Mouse (Mus musculus) CH12F3 (cell line): ENCODE results near the gene Rgs10.

Source experiments
- in situ Hi-C: fragments of 300-500 bp; cut with MboI; formaldehyde crosslinking; loops from 2 replicates; pipeline ENCODE4 v1.14.3; 2020; ENCODE audit warnings: low sequenced_read_pairs

Gene Rgs10

GRCm38 (mm10) chr7:128417930-128418779 is at the start of gene Rgs10:
Rgs10 (minus strand) TSS chr7:128418758.
- in situ Hi-C loops = no loop called here

- in situ Hi-C loops = no loop called here
These were observed 43.8 kb upstream of the Rgs10 start for GRCm38 (mm10) chr7:128462406-128462805.

GRCm38 (mm10) chr7:128461285-128462215 is 43.0 kb upstream of the Rgs10 start, which contains the start of gene Tial1:
Tial1 (minus strand) TSS chr7:128461717.
- in situ Hi-C loops = no loop called here

- in situ Hi-C loops = no loop called here
These were observed 42.3 kb upstream of the Rgs10 start for GRCm38 (mm10) chr7:128460865-128461228.

- in situ Hi-C loops = no loop called here
These were observed 41.7 kb upstream of the Rgs10 start for GRCm38 (mm10) chr7:128460131-128460864.

- in situ Hi-C loops = loop anchor here (10.0 kb wide), 1 partner anchor 235 kb away; no protein-coding TSS in a partner anchor
These were observed 41.2 kb upstream of the Rgs10 start for GRCm38 (mm10) chr7:128459791-128460130.

- in situ Hi-C loops = loop anchor here (10.0 kb wide), 1 partner anchor 237 kb away; no protein-coding TSS in a partner anchor
These were observed 39.5 kb upstream of the Rgs10 start for GRCm38 (mm10) chr7:128458011-128458410.

GRCm38 (mm10) chr7:128452731-128453130 is 34.2 kb upstream of the Rgs10 start:
- in situ Hi-C loops = loop anchor here (10.0 kb wide), 1 partner anchor 242 kb away; no protein-coding TSS in a partner anchor

GRCm38 (mm10) chr7:128440584-128440983 is 22.0 kb upstream of the Rgs10 start:
- in situ Hi-C loops = no loop called here

- in situ Hi-C loops = no loop called here
These were observed 20.7 kb upstream of the Rgs10 start for GRCm38 (mm10) chr7:128439251-128439650.

GRCm38 (mm10) chr7:128438131-128438530 is 19.6 kb upstream of the Rgs10 start:
- in situ Hi-C loops = no loop called here

GRCm38 (mm10) chr7:128433213-128433612 is 14.7 kb upstream of the Rgs10 start:
- in situ Hi-C loops = no loop called here

- in situ Hi-C loops = no loop called here
These were observed 14.0 kb upstream of the Rgs10 start for GRCm38 (mm10) chr7:128432574-128432973.

GRCm38 (mm10) chr7:128422491-128422890 is 3.9 kb upstream of the Rgs10 start:
- in situ Hi-C loops = no loop called here

GRCm38 (mm10) chr7:128421701-128422100 is 3.1 kb upstream of the Rgs10 start:
- in situ Hi-C loops = no loop called here

GRCm38 (mm10) chr7:128419690-128420089 is 1.1 kb upstream of the Rgs10 start:
- in situ Hi-C loops = no loop called here

GRCm38 (mm10) chr7:128417226-128417929 is 1.2 kb downstream of the Rgs10 start:
- in situ Hi-C loops = no loop called here

GRCm38 (mm10) chr7:128416664-128417063 is 1.9 kb downstream of the Rgs10 start:
- in situ Hi-C loops = no loop called here

GRCm38 (mm10) chr7:128414433-128414832 is 4.1 kb downstream of the Rgs10 start:
- in situ Hi-C loops = no loop called here
